Mouse (Mus musculus) small intestine, adult 2 months (tissue): ENCODE results near the gene Cyp17a1. TPM values are rescaled to one million over a fixed set of nuclear protein-coding genes. Genes with fewer than 3 reads are reported as not detected.

ENCODE experiments used
- H3K27ac ChIP-seq: fragments of 200-500 bp; 2 replicates; pipeline ENCODE4 v1.5.1; 2012; ENCODE audit warnings: low read depth, low read length, control low read depth, inconsistent platforms; ENCODE audit not compliant: insufficient read depth
- H3K27me3 ChIP-seq: fragments of 200-500 bp; 2 replicates; pipeline ENCODE4 v1.6.1; 2012; ENCODE audit warnings: mild to moderate bottlenecking, moderate library complexity, low read length, inconsistent platforms; ENCODE audit not compliant: control insufficient read depth, insufficient read depth
- H3K36me3 ChIP-seq: fragments of 200-500 bp; 2 replicates; pipeline ENCODE4 v1.6.1; 2012; ENCODE audit warnings: mild to moderate bottlenecking, low read length, control low read depth, inconsistent platforms; ENCODE audit not compliant: control insufficient read depth, insufficient read depth
- H3K4me1 ChIP-seq: fragments of 200-500 bp; 2 replicates; pipeline ENCODE4 v1.6.1; 2012; ENCODE audit warnings: low read length, inconsistent platforms, mixed read lengths; ENCODE audit not compliant: control insufficient read depth, insufficient read depth, insufficient read length
- H3K4me3 ChIP-seq: fragments of 200-500 bp; 2 replicates; pipeline ENCODE4 v1.5.1; 2012; ENCODE audit warnings: low read depth, mild to moderate bottlenecking, control low read depth, inconsistent platforms, low read length, moderate library complexity
- CTCF ChIP-seq: fragments of 200-500 bp; IDR thresholded peaks from 2 replicates; pipeline ENCODE4 v1.5.1; 2012; ENCODE audit warnings: low read depth, mild to moderate bottlenecking, control low read depth, inconsistent platforms, low read length, moderate library complexity, mixed read lengths; ENCODE audit not compliant: insufficient replicate concordance, insufficient read length; ENCODE audit errors: extremely low read depth
- POLR2A ChIP-seq: fragments of 200-500 bp; IDR thresholded peaks from 2 replicates; pipeline ENCODE4 v1.6.1; 2012; ENCODE audit warnings: low read depth, mild to moderate bottlenecking, control low read depth, inconsistent platforms, low read length, moderate library complexity
- WGBS: fragments of 180-500 bp; shearing (Covaris S2); methylation state at CpG from one replicate; pipeline ENCODE4 v1.1.7; 2018; 5-methylcytosine and 5-hydroxymethylcytosine counted together
- polyA plus RNA-seq: library from polyadenylated mRNA; depleted of rRNA; stranded (reverse); fragments of >200 nt; gene quantifications from 2 replicates; pipeline ENCODE4 v1.2.3, GENCODE M21; 2012

Cyp17a1 gene
- polyA plus RNA-seq, 1 experiment: 0.95 TPM

- H3K4me1 ChIP-seq: no peaks in the 10 kb centered on the region
- H3K27ac ChIP-seq: no peak overlapping the region
- H3K4me3 ChIP-seq: no peak overlapping the region
- H3K27me3 ChIP-seq: no peaks in the 10 kb centered on the region
- TF ChIP-seq CTCF: no peak
- WGBS: 90% methylated on average over 9 of the region's 9 CpGs
- peaks cover 2% of the 10 kb centered on the region for H3K36me3 ChIP-seq
Observed at GRCm38 (mm10) chr19:46631637-46632036, 41.3 kb downstream of the Cyp17a1 start.

- H3K27ac ChIP-seq: no peak overlapping the region
- H3K36me3 ChIP-seq: peaks cover 5% of the 10 kb centered on the region
- 81% methylated on average over 9 of the region's 9 CpGs for WGBS
Observed at GRCm38 (mm10) chr19:46629807-46630206, 43.2 kb downstream of the Cyp17a1 start.

GRCm38 (mm10) chr19:46628403-46628802 lies 44.6 kb downstream of the Cyp17a1 start:
- Histone ChIP-seq H3K4me3 (no peak overlapping the region), H3K27ac (no peak overlapping the region), H3K27me3 (no peaks in the 10 kb centered on the region), H3K4me1 (no peaks in the 10 kb centered on the region), H3K36me3 (peaks cover 5% of the 10 kb centered on the region)
- TF ChIP-seq POLR2A: no peak
- TF ChIP-seq CTCF: no peak
- 72% methylated on average over 10 of the region's 10 CpGs for WGBS

More at GRCm38 (mm10) chr19:46629807-46630206, 43.2 kb downstream of the Cyp17a1 start:
- Histone ChIP-seq H3K27me3 (no peaks in the 10 kb centered on the region), H3K4me3 (no peak overlapping the region), H3K4me1 (no peaks in the 10 kb centered on the region)
- TF ChIP-seq POLR2A (no peak), CTCF (no peak)

GRCm38 (mm10) chr19:46625519-46625918 lies 47.5 kb downstream of the Cyp17a1 start:
- WGBS: 76% methylated on average over 10 of the region's 10 CpGs
- no peak overlapping the region for H3K4me3 ChIP-seq
- peaks cover 5% of the 10 kb centered on the region for H3K36me3 ChIP-seq
- H3K4me1 ChIP-seq: peaks cover 2% of the 10 kb centered on the region; the same call in 1 of the 2 replicates
- no peak overlapping the region for H3K27ac ChIP-seq
- H3K27me3 ChIP-seq: no peaks in the 10 kb centered on the region
- no peak for TF ChIP-seq CTCF
- TF ChIP-seq POLR2A: no peak

- no peak overlapping the region for H3K4me3 ChIP-seq
- WGBS: 93% methylated on average over 12 of the region's 12 CpGs
- peaks cover 2% of the 10 kb centered on the region; the same call in 1 of the 2 replicates for H3K4me1 ChIP-seq
- H3K27me3 ChIP-seq: no peaks in the 10 kb centered on the region
- no peak for TF ChIP-seq CTCF
- no peak for TF ChIP-seq POLR2A
- no peak overlapping the region for H3K27ac ChIP-seq
- peaks cover 5% of the 10 kb centered on the region for H3K36me3 ChIP-seq
Observed at GRCm38 (mm10) chr19:46625015-46625414, 48.0 kb downstream of the Cyp17a1 start.

GRCm38 (mm10) chr19:46623790-46624772 lies 48.9 kb downstream of the Cyp17a1 start:
- 73% methylated on average over 19 of the region's 19 CpGs for WGBS

GRCm38 (mm10) chr19:46623194-46623667 lies 49.7 kb downstream of the Cyp17a1 start:
- H3K4me3 ChIP-seq: peak overlapping the region; percentile 42
- H3K27ac ChIP-seq: peak overlapping the region; percentile 39
- peaks cover 2% of the 10 kb centered on the region; the same call in 1 of the 2 replicates for H3K4me1 ChIP-seq

More at GRCm38 (mm10) chr19:46623790-46624772, 48.9 kb downstream of the Cyp17a1 start:
- Histone ChIP-seq H3K36me3 (peaks cover 5% of the 10 kb centered on the region), H3K27ac (peak overlapping the region; percentile 39; the same call in 1 of the 2 replicates), H3K27me3 (no peaks in the 10 kb centered on the region), H3K4me1 (peaks cover 2% of the 10 kb centered on the region; the same call in 1 of the 2 replicates), H3K4me3 (peak overlapping the region; percentile 41)
- TF ChIP-seq POLR2A (no peak), CTCF (no peak)

More at GRCm38 (mm10) chr19:46623194-46623667, 49.7 kb downstream of the Cyp17a1 start:
- Histone ChIP-seq H3K27me3 (no peaks in the 10 kb centered on the region), H3K36me3 (peaks cover 6% of the 10 kb centered on the region)
- WGBS: 60% methylated on average over 16 of the region's 16 CpGs
- TF ChIP-seq CTCF (no peak), POLR2A (no peak)
